Mouse (Mus musculus): ENCODE measurements around the gene Ankrd11.

GRCm38 (mm10) chr8:123033431-123033830 is 8.6 kb downstream of the Ankrd11 start:
- TF ChIP-seq CTCF (IDR thresholded peaks at IDR 0.05) (no peak), EP300 (IDR thresholded peaks at IDR 0.05) (no peak)
